Mouse (Mus musculus): ENCODE measurements around the gene Cpa1.
A peak's percentile ranks its signal among the peaks of the same experiment; 100 is the strongest.

Gene Cpa1

GRCm38 (mm10) chr6:30638674-30639268, at the start of gene Cpa1:
Cpa1 (plus strand) TSS chr6:30639218.
- no peak for DNase-seq

GRCm38 (mm10) chr6:30589819-30590218, 49.2 kb upstream of the Cpa1 start:
- DNase-seq, result no peak

- no peak for DNase-seq
Observed at GRCm38 (mm10) chr6:30591851-30592404, 47.1 kb upstream of the Cpa1 start.

GRCm38 (mm10) chr6:30592417-30592974, 46.5 kb upstream of the Cpa1 start:
- DNase-seq, result no peak

GRCm38 (mm10) chr6:30594364-30594763, 44.7 kb upstream of the Cpa1 start:
- no peak for DNase-seq

GRCm38 (mm10) chr6:30596230-30596898, 42.7 kb upstream of the Cpa1 start:
- no peak for DNase-seq

GRCm38 (mm10) chr6:30600033-30600432, 39.0 kb upstream of the Cpa1 start:
- DNase-seq, result peak; percentile 39

GRCm38 (mm10) chr6:30600995-30601394, 38.0 kb upstream of the Cpa1 start:
- DNase-seq, result no peak

GRCm38 (mm10) chr6:30604342-30604867, 34.6 kb upstream of the Cpa1 start:
- no peak for DNase-seq

GRCm38 (mm10) chr6:30605111-30605510, 33.9 kb upstream of the Cpa1 start:
- DNase-seq, result no peak

- no peak for DNase-seq
Observed at GRCm38 (mm10) chr6:30605672-30606071, 33.3 kb upstream of the Cpa1 start.

- DNase-seq, result no peak
Observed at GRCm38 (mm10) chr6:30610710-30611109, 28.3 kb upstream of the Cpa1 start, which contains the start of gene Cpa5. Cpa5 (plus strand) TSS chr6:30611010.

GRCm38 (mm10) chr6:30611212-30611611, 27.8 kb upstream of the Cpa1 start:
- no peak for DNase-seq

GRCm38 (mm10) chr6:30614251-30614650, 24.8 kb upstream of the Cpa1 start:
- no peak for DNase-seq

- DNase-seq, result no peak
Observed at GRCm38 (mm10) chr6:30615741-30616140, 23.3 kb upstream of the Cpa1 start.

GRCm38 (mm10) chr6:30616491-30616941, 22.5 kb upstream of the Cpa1 start:
- no peak for DNase-seq

GRCm38 (mm10) chr6:30617020-30617958, 21.7 kb upstream of the Cpa1 start:
- DNase-seq, result peak; percentile 55

- DNase-seq, result no peak
Observed at GRCm38 (mm10) chr6:30617959-30618590, 20.9 kb upstream of the Cpa1 start.

GRCm38 (mm10) chr6:30618735-30619134, 20.3 kb upstream of the Cpa1 start:
- no peak for DNase-seq

- no peak for DNase-seq
Observed at GRCm38 (mm10) chr6:30619606-30620005, 19.4 kb upstream of the Cpa1 start.

- no peak for DNase-seq
Observed at GRCm38 (mm10) chr6:30620591-30620990, 18.4 kb upstream of the Cpa1 start.

GRCm38 (mm10) chr6:30620994-30621393, 18.0 kb upstream of the Cpa1 start:
- DNase-seq, result no peak

All from kidney, postnatal 10 days (tissue).